Mouse (Mus musculus) adipocyte (in vitro differentiated cells): Measurements from ENCODE around the gene Masp2.
A peak's percentile ranks its signal among the peaks of the same experiment; 100 is the strongest.

ENCODE experiments used
- DNase-seq: peaks from one replicate; pipeline ENCODE4 v3.0.0-alpha.2; 2016; ENCODE audit warnings: low spot score

Masp2 gene

GRCm38 (mm10) chr4:148639455-148639854, 37.1 kb downstream of the Masp2 start:
- no peak for DNase-seq

DNA sequence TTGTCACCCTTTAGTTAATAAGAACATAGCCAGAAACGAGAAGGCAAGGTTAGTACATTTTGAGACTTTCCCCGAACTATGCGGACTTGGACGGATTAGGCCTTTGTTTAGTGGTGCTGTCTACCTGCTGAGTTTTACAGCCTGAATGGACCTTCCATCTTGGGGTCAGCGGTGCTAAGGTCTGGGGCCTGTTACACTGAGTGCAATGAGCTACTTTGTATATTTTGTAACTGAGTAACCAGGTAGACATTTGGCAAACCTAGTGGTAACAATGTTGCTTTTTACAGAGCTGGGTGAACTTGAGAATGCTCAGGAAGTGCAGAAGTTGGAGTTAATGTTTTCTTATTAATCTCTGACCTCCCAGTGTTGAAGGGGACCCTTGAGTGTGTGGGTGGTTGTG, 38.8 kb downstream of the Masp2 start:
- no peak for DNase-seq

DNA sequence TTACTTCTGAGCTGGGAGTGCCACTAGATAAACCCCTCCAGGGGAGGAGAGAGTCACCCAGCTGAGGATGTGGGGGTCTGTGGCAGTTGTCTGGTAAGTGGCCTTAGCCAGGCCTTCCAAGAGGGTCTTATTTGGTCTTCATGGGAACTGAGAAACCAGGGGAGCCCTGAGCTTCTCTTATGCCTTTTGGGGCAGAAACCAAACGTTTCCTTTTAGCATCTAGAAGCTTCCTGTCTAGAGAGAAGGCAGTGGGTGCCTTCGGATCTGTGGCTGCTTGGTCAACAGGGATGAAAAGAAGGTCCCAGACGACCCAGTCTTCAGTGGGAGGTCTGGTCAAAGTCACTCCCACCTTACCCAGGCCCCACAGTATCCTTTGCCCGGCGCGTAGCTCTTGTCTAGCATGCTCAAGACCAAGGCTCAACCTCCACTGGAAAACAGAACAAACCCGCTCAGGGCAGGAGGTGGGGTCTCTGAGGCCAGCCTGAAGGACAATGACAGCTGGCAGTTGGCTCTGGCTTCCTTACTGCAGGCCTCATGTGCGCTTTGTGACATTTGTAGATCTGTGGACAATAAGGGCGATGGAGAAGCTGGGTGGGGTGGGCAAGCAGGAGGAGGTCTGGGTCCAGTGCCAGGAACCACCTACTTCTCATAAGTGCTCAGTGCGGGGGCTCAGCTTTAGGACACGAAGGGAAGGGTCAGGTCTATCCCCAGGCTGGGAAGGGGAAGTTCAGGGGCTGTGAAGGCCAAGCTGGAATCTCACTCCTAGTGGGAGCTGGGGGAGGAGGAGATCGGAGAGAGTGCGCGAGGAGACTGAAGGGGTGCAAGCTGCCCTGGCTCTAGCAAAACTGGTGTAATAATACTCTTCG, 41.2 kb downstream of the Masp2 start, which contains the start of gene Gm572:
TSS of gene Gm572 (plus strand) at position 27 of the 866 bp plus-strand sequence.
- no peak for DNase-seq

- peak; percentile 17 for DNase-seq
Observed at GRCm38 (mm10) chr4:148644157-148644511, 41.8 kb downstream of the Masp2 start.

GRCm38 (mm10) chr4:148644926-148645325, 42.6 kb downstream of the Masp2 start:
- DNase-seq, result no peak

- peak; percentile 78 for DNase-seq
Observed at GRCm38 (mm10) chr4:148646616-148647015, 44.3 kb downstream of the Masp2 start.

- DNase-seq, result no peak
Observed at GRCm38 (mm10) chr4:148649309-148649708, 47.0 kb downstream of the Masp2 start.

DNA sequence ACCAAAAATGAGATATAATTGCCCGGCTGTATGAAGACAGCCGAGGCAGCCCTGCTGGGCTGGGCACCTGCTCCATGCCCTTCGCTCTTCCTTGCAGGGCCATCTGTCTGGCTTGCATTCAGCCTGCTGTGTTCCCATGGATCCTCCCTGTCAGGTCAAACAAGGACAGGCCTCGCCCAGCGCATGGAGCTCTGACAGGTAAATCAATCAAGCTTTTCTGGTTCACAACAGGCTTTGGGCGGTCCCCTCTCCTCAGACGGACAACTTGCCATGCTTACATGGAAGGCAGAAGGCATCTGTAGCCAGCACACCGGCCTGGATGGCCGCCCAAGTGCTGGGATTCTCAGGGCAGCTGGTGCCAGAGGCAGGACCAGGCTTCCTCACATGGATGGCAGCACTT, 48.7 kb downstream of the Masp2 start:
- DNase-seq, result no peak

DNA sequence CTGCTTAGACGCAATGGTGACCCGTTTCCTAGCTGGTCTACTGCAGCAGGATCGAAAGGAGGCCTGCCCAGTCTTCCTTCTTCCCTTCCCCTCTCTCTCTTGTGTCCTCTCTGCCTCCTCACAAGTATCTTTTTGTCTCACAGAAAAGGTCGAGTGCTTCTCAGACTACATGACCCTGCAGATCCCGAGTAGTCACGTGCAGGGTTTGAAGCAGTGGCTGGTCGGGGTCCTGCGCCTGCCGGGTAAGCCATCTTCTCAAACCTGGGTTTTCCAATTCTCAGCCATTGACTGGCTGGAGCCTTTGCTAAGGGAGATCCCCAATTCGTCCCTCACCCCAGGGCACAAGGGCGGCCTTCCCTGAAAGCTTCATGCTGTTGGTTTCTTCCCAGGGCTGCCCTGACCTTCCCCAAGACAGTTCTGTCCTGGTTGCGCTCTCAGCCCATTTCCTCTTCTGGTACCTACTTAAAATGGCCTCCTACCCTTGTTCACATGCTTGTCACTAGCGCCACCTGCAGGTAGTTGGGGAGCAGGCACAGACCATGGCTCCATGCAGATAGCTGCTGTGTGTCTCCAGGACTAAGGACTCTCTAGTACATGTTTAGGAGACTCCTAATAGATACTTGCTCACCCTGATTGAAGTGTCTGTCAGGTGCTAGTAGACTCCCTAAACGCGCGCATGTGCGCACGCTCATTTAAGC, 52.5 kb downstream of the Masp2 start:
- peak; percentile 37 for DNase-seq

- no peak for DNase-seq
Observed at GRCm38 (mm10) chr4:148656691-148657258, 54.4 kb downstream of the Masp2 start.

- DNase-seq, result no peak
Observed at GRCm38 (mm10) chr4:148657776-148658175, 55.4 kb downstream of the Masp2 start.

GRCm38 (mm10) chr4:148660174-148660573, 57.8 kb downstream of the Masp2 start:
- no peak for DNase-seq

DNA sequence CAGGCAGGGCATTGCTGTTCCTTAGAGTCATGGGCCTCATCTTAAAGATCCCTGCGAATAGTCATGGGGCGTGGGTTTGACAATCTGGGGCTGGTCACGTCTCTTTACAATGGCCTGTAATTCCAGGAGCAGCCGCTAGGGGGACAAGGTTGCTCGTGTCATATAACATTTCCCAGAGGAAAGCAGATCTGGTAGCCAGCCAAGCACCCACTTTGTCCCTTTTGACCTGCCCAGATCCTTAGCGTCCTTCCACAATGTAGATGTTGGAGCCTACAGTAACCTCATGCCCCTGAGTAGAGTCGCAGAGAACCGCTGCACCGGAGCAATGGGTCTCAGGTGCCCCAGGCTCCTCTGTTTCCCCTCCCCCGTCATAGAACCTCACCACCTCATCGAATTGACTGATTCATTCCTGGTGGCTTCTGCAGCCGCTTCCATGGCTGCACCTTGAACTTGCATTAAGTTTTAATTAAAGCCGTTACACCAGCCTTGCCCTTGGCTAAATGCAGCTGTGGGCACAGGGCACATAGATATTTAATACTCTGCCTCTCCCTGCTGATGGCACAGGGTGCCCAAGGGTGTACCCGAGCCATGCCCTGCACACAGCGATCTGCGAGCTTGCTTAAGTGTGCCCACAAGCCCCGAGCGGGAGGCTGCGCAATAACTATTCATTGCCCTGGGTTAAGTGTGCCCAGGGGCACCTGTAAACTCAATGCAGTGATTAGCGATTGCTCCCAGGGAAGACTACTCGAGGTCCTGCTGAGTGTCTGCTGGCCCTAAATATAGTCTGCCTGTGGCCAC, 60.0 kb downstream of the Masp2 start:
- peak; percentile 44 for DNase-seq

DNA sequence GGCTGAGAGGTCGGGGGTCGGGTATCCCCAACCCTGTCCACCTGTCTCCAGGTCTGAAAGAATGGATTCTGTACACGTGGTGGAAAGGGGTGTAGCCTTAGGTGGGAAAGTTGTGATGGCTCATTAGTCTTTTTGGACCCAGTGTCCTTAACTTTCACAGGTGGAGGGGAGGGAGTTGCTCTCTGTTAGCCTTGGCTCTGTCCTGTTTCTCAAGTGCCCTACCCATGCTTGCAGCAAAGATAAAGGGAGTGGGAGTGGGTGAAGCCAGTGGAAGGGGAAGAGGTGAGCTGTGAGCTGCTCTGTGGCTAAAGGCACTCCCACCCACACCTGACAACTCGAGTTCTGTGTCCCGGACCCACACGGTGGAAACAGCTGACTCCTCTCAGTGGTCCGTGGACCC, 61.0 kb downstream of the Masp2 start:
- no peak for DNase-seq

GRCm38 (mm10) chr4:148664021-148664420, 61.7 kb downstream of the Masp2 start:
- no peak for DNase-seq
